19 mouse cellular contexts compared by ENCODE assay signal in the genomic region with DNA sequence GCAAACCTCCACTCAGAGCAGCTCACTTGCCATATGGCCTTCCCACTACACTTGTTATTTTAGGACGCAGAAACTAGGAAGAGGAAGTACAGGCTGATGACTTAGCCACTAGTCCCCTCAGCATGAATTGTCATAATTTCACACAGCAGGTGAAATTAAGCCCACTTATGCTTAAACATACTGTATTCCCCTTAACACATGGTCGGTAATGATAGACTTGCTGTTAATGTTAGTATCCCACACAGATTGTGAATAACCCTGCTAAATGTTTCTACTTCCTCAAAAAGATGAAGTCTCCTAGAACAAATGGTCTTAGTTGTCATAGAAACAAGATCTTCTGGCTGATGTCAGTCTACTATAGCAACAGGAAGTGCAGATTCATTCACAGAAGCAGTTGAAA. TPM values are rescaled to one million over a fixed set of nuclear protein-coding genes. Genes with fewer than 3 reads are reported as not detected.
DNase-seq lines count a peak whose midpoint lies in the region; ATAC-seq and TF ChIP-seq lines count a peak whose summit lies in the region.
"Had no signal": no experiment of that assay in that cellular context is flagged by ENCODE, and none has a peak within 500 bp of the region (broad histone marks: within the 10 kb centered on the region; RNA-seq: fewer than 3 reads in every experiment).

No protein-coding gene starts in this region.

- H3K4me1 ChIP-seq in MEL (ENCODE audit: control insufficient read depth in 1 of 2, insufficient read depth in 2 of 2, low read length in 2 of 2), result 0 out of 4 replicates have a peak, but pooled peaks cover 0 to 3% of the 10 kb centered on the region in 2 experiments
- no peaks in the 10 kb centered on the region for H3K4me1 ChIP-seq in midbrain, embryonic 10.5 days
- H3K4me1 ChIP-seq: limb, embryonic 12.5 days; midbrain, embryonic 13.5 days; neural tube, embryonic 13.5 days had no signal

- intact Hi-C loops in left cerebral cortex, postnatal 4 days (cut with DNase I), result no loop called here

- peaks cover 0 to 4% of the 10 kb centered on the region in 2 experiments; a peak in 2 of 4 replicates for H3K36me3 ChIP-seq in MEL (ENCODE audit: control insufficient read depth in 1 of 2, insufficient read depth in 2 of 2, low read length in 2 of 2)
- no peaks in the 10 kb centered on the region for H3K36me3 ChIP-seq in midbrain, embryonic 10.5 days
- H3K36me3 ChIP-seq: limb, embryonic 12.5 days; midbrain, embryonic 13.5 days; neural tube, embryonic 13.5 days had no signal

- H3K27ac ChIP-seq in MEL (ENCODE audit: control insufficient read depth, low read depth, low read length), result peak overlapping the region; percentile 88
- no peak overlapping the region for H3K27ac ChIP-seq in midbrain, embryonic 10.5 days (replicated peaks)
- H3K27ac ChIP-seq: limb, embryonic 12.5 days; midbrain, embryonic 13.5 days; neural tube, embryonic 13.5 days had no signal

- no peaks in the 10 kb centered on the region for H3K79me2 ChIP-seq in MEL (ENCODE audit: control insufficient read depth, insufficient read depth, low read length, poor library complexity)

- no peaks in the 10 kb centered on the region for H3K27me3 ChIP-seq in MEL (ENCODE audit: control insufficient read depth in 1 of 2, insufficient read depth in 2 of 2, low read length in 2 of 2)
- peaks cover 40% of the 10 kb centered on the region for H3K27me3 ChIP-seq in midbrain, embryonic 10.5 days (ENCODE audit: low read depth, poor library complexity, severe bottlenecking)

- no peak for TF ChIP-seq POLR2A in MEL (IDR thresholded peaks at IDR 0.05; ENCODE audit: control insufficient read depth in 1 of 2, insufficient read depth in 1 of 2, low read depth in 1 of 2, low read length in 2 of 2, poor library complexity in 1 of 2)

- peak; percentile 4 for DNase-seq in left cerebral cortex, adult 11 months (ENCODE audit: low spot score)
- no peak for DNase-seq in left cerebral cortex, postnatal 4 days
- peak; percentile 93 for DNase-seq in MEL (ENCODE audit: low read depth, low spot score)
- no peak for DNase-seq in midbrain, embryonic 10.5 days (ENCODE audit: low spot score)
- no peak for DNase-seq in gastrocnemius, adult 8-10 months (ENCODE audit: low spot score in 2 of 2)
- DNase-seq: adrenal gland, postnatal 25 days; cerebellum, adult 8-10 months; embryo, embryonic 11 days; heart, adult 18-20 months; heart, postnatal 36 days; kidney, postnatal 36 days; lung, embryonic 14.5 days; retina, postnatal 1 day had no signal

- peak; percentile 93 for ATAC-seq in granulocyte monocyte progenitor cell, adult 5-6 weeks (replicated peaks; ENCODE audit: poor library complexity, severe bottlenecking)
- 0 out of 2 replicates have a peak, but pooled peaks have one; percentile 14 for ATAC-seq in megakaryocyte-erythroid progenitor cell, adult 5-6 weeks (replicated peaks; ENCODE audit: low FRiP score, low TSS enrichment, poor library complexity, severe bottlenecking)
- ATAC-seq: intestine, postnatal 0 days; midbrain, embryonic 13.5 days had no signal

- H3K9ac ChIP-seq in MEL (ENCODE audit: control insufficient read depth, low read depth, low read length, poor library complexity, severe bottlenecking), result peak overlapping the region; percentile 40
- H3K9ac ChIP-seq: limb, embryonic 12.5 days; lung, embryonic 14.5 days; midbrain, embryonic 13.5 days; neural tube, embryonic 13.5 days had no signal

- TF ChIP-seq CTCF in MEL (IDR thresholded peaks at IDR 0.05 in 2 of 3, conservative IDR thresholded peaks at IDR 0.05 in 1 of 3; ENCODE audit: control insufficient read depth in 1 of 3, insufficient read depth in 1 of 3, low read depth in 2 of 3, low read length in 3 of 3, poor library complexity in 1 of 3, severe bottlenecking in 1 of 3), result no peak

- peak overlapping the region in 1 of 2 experiments; percentile 31; a peak in 1 of 4 replicates for H3K4me3 ChIP-seq in MEL (ENCODE audit: control insufficient read depth in 1 of 2, insufficient read depth in 1 of 2, low read depth in 2 of 2, low read length in 2 of 2)
- no peak overlapping the region for H3K4me3 ChIP-seq in midbrain, embryonic 10.5 days
- H3K4me3 ChIP-seq: limb, embryonic 12.5 days; midbrain, embryonic 13.5 days; neural tube, embryonic 13.5 days had no signal

- no peak for TF ChIP-seq RAD21 in MEL (IDR thresholded peaks at IDR 0.05; ENCODE audit: low read depth, low read length)

- 73% methylated on average over 2 of the region's 2 CpGs for WGBS in midbrain, embryonic 10.5 days

- peak; percentile 65 to 81 for TF ChIP-seq EP300 in MEL (IDR thresholded peaks at IDR 0.05; ENCODE audit: low read depth in 1 of 2, low read length in 2 of 2)

- no peaks in the 10 kb centered on the region for H3K9me3 ChIP-seq in MEL (replicated peaks; ENCODE audit: insufficient read depth, low read length)
- H3K9me3 ChIP-seq in midbrain, embryonic 10.5 days (replicated peaks), result no peaks in the 10 kb centered on the region
- H3K9me3 ChIP-seq: limb, embryonic 12.5 days; midbrain, embryonic 13.5 days; neural tube, embryonic 13.5 days had no signal

TF ChIP-seq in MEL, 35 proteins besides CTCF, POLR2A, EP300 and RAD21:
- TF ChIP-seq USF2 (IDR thresholded peaks at IDR 0.05; ENCODE audit: borderline replicate concordance in 1 of 2, insufficient read depth in 1 of 2, low read depth in 1 of 2, low read length in 2 of 2), result no peak
- TF ChIP-seq ELF1 (IDR thresholded peaks at IDR 0.05; ENCODE audit: low read depth, low read length), result peak; percentile 77; the same call in 1 of the 2 replicates
- TF ChIP-seq RCOR1 (IDR thresholded peaks at IDR 0.05; ENCODE audit: low read depth, low read length), result peak; percentile 45
- no peak for TF ChIP-seq HCFC1 (IDR thresholded peaks at IDR 0.05; ENCODE audit: low read depth, low read length)
- peak; percentile 65 for TF ChIP-seq TAL1 (IDR thresholded peaks at IDR 0.05; ENCODE audit: low read length)
- TF ChIP-seq SIN3A (IDR thresholded peaks at IDR 0.05; ENCODE audit: low read length), result peak; percentile 43; the same call in 1 of the 2 replicates
- TF ChIP-seq ETS1 (IDR thresholded peaks at IDR 0.05; ENCODE audit: low read depth, low read length), result peak; percentile 61; the same call in 1 of the 2 replicates
- TF ChIP-seq JUND (IDR thresholded peaks at IDR 0.05; ENCODE audit: low read depth, low read length), result no peak
- peak; percentile 55; the same call in 1 of the 2 replicates for TF ChIP-seq TBP (IDR thresholded peaks at IDR 0.05; ENCODE audit: low read depth, low read length)
- peak; percentile 83; the same call in 1 of the 2 replicates for TF ChIP-seq MYC (IDR thresholded peaks at IDR 0.05; ENCODE audit: low read depth, low read length)
- TF ChIP-seq GATA1 (IDR thresholded peaks at IDR 0.05; ENCODE audit: low read depth, low read length), result peak; percentile 91
TF ChIP-seq in MEL: peak in this region for 8.

RNA-seq across cellular contexts. Expression of a gene that starts 47.6 kb away (rescaled TPM):
- total RNA-seq in left cerebral cortex, postnatal 4 days (2021), result 1 to 10 TPM in 1 of 2 experiments, under 1 TPM in 1; 0.91 to 1.1 TPM
- 2.7 and 3.2 TPM in 2 replicates for total RNA-seq in MEL (2012; rRNA removed)
- polyA plus RNA-seq in MEL (2012; ENCODE audit: insufficient read depth in 1 of 2, insufficient read length in 2 of 2, low read depth in 1 of 2, low replicate concordance in 2 of 2, missing spikeins in 1 of 2), result 1 to 10 TPM in 1 of 2 experiments, not detected in 1; 3.1 TPM
- total RNA-seq in granulocyte monocyte progenitor cell, adult 5-6 weeks (2014; fragmentation: Nextera tagmentation), result 0.77 TPM in 1 of 2 replicates, not detected in the other
- total RNA-seq in granulocyte monocyte progenitor cell, adult 5-6 weeks (2017), result 0.17 and 0.41 TPM in 2 replicates
- 0.98 and 3.3 TPM in 2 replicates for total RNA-seq in megakaryocyte-erythroid progenitor cell, adult 5-6 weeks (2014; fragmentation: Nextera tagmentation)
- 4.3 and 5.3 TPM in 2 replicates for total RNA-seq in megakaryocyte-erythroid progenitor cell, adult 5-6 weeks (2017)
- polyA plus RNA-seq in midbrain, embryonic 10.5 days (2016; fragmentation: Nextera tagmentation; extraction: Ambion mirVana), result 3.0 and 3.1 TPM in 2 replicates
- total RNA-seq in gastrocnemius, adult 8-10 months (2022), result under 1 TPM in 2 of 4 experiments, not detected in 2; 0.13 to 0.51 TPM

Comparison
In these comparisons a context has a peak if more than half of its experiments do, and no peak if none do; other contexts are left out.
1. DNase-seq: peak in left cerebral cortex, adult 11 months (single experiment) and MEL (single experiment); none in left cerebral cortex, postnatal 4 days (single experiment), midbrain, embryonic 10.5 days (single experiment) and gastrocnemius, adult 8-10 months (0 of 2).